ENCODE assay signal across 17 mouse cellular contexts in the genomic region with DNA sequence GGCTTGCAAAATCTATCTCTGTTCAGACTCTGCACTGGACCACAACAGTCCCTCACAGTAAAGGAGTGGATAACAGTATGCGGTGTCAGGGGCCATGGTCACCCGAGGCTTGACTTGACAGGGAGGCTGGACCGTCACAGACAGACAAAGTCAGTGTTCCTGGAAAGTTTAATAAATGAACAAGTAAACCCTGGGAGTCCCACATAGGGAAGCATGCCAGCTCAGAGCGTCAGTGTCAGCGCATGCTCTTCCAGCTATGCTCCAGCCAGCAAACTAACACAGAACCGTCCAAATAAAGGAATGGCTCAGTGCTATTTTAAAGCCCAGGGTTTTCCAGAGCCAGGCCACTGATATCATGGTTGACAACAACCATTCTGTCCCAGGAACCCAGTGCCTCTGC.
A peak's percentile ranks its signal among the peaks of the same experiment; 100 is the strongest.
DNase-seq lines count a peak whose midpoint lies in the region; ATAC-seq and TF ChIP-seq lines count a peak whose summit lies in the region.
"Had no signal": no experiment of that assay in that cellular context is flagged by ENCODE, and none has a peak within 500 bp of the region (broad histone marks: within the 10 kb centered on the region; RNA-seq: fewer than 3 reads in every experiment).

No protein-coding gene starts in this region.

- no peaks in the 10 kb centered on the region for H3K36me3 ChIP-seq in heart, embryonic 12.5 days
- H3K36me3 ChIP-seq in heart, adult 2 months (ENCODE audit: control insufficient read depth, insufficient read depth, low read length) = no peaks in the 10 kb centered on the region
- H3K36me3 ChIP-seq: G1E; hindbrain, embryonic 15.5 days had no signal

- H3K4me1 ChIP-seq in heart, embryonic 12.5 days (replicated peaks) = peaks cover 23% of the 10 kb centered on the region
- H3K4me1 ChIP-seq in heart, adult 2 months (ENCODE audit: control insufficient read depth, insufficient read depth, low read length) = peaks cover 4% of the 10 kb centered on the region; the same call in 1 of the 2 replicates
- H3K4me1 ChIP-seq: forebrain, embryonic 13.5 days; hindbrain, embryonic 15.5 days; limb, embryonic 15.5 days had no signal

- no peak overlapping the region for H3K9ac ChIP-seq in heart, embryonic 12.5 days
- H3K9ac ChIP-seq in heart, adult 2 months (ENCODE audit: low read depth, low read length) = no peak overlapping the region
- H3K9ac ChIP-seq: forebrain, embryonic 13.5 days; hindbrain, embryonic 15.5 days; limb, embryonic 15.5 days; liver, postnatal 0 days had no signal

- TF ChIP-seq POLR2A in heart, adult 2 months (IDR thresholded peaks at IDR 0.05; ENCODE audit: insufficient read depth, low read depth, low read length) = no peak

- no peak overlapping the region for H3K4me2 ChIP-seq in heart, embryonic 12.5 days
- H3K4me2 ChIP-seq: forebrain, embryonic 13.5 days; hindbrain, embryonic 15.5 days; limb, embryonic 15.5 days had no signal

- WGBS in heart, embryonic 12.5 days = 62% methylated on average over 6 of the region's 6 CpGs
- 51% methylated on average over 6 of the region's 6 CpGs for WGBS in heart, adult 2 months

- ATAC-seq in heart, embryonic 12.5 days (ENCODE audit: insufficient number of reproducible peaks, low FRiP score) = no peak
- ATAC-seq: forebrain, embryonic 13.5 days; intestine, embryonic 16.5 days; liver, postnatal 0 days had no signal

- H3K27ac ChIP-seq in heart, embryonic 12.5 days (ENCODE audit: poor library complexity, severe bottlenecking) = peak overlapping the region; percentile 19; the same call in 1 of the 2 replicates
- H3K27ac ChIP-seq in heart, adult 2 months = no peak overlapping the region
- H3K27ac ChIP-seq: forebrain, embryonic 13.5 days; hindbrain, embryonic 15.5 days; limb, embryonic 15.5 days had no signal

- no peaks in the 10 kb centered on the region for H3K79me2 ChIP-seq in heart, adult 2 months (replicated peaks; ENCODE audit: control insufficient read depth, insufficient read depth, low read length)

- no peak for TF ChIP-seq EP300 in heart, adult 2 months (IDR thresholded peaks at IDR 0.05; ENCODE audit: insufficient read depth, low read depth, low read length)

- no peak for TF ChIP-seq CTCF in heart, adult 2 months (IDR thresholded peaks at IDR 0.05)

- no peak overlapping the region for H3K4me3 ChIP-seq in heart, embryonic 12.5 days
- no peak overlapping the region for H3K4me3 ChIP-seq in heart, adult 2 months
- H3K4me3 ChIP-seq: forebrain, embryonic 13.5 days; hindbrain, embryonic 15.5 days; limb, embryonic 15.5 days had no signal

- H3K27me3 ChIP-seq in heart, embryonic 12.5 days (replicated peaks) = no peaks in the 10 kb centered on the region
- no peaks in the 10 kb centered on the region for H3K27me3 ChIP-seq in heart, adult 2 months (ENCODE audit: control insufficient read depth, insufficient read depth, low read length)
- H3K27me3 ChIP-seq: forebrain, embryonic 13.5 days; hindbrain, embryonic 15.5 days; limb, embryonic 15.5 days had no signal

- DNase-seq in heart, adult 2 months = no peak
- DNase-seq in kidney, adult 11 months = peak; percentile 15
- no peak for DNase-seq in kidney, postnatal 4 days
- peak; percentile 35 for DNase-seq in lung, postnatal 10 days
- DNase-seq in lung, adult 18-20 months = no peak
- peak; percentile 30 to 47 for DNase-seq in kidney, postnatal 25 days
- no peak for DNase-seq in retina, postnatal 1 day
- DNase-seq: adrenal gland, postnatal 14 days; cerebellum, adult 9-11 months; liver, postnatal 0 days; midbrain, embryonic 14.5 days had no signal

- 0 out of 2 replicates have a peak, but pooled peaks cover 2% of the 10 kb centered on the region for H3K9me3 ChIP-seq in heart, embryonic 12.5 days (replicated peaks)
- H3K9me3 ChIP-seq: forebrain, embryonic 13.5 days; hindbrain, embryonic 15.5 days; limb, embryonic 15.5 days had no signal

- intact Hi-C loops in heart, adult 2 months (cut with DNase I) = loop anchor here (5.0 kb wide), 1 partner anchor 81 kb away; no protein-coding TSS in a partner anchor

Comparison
In these comparisons a context has a peak if more than half of its experiments do, and no peak if none do; other contexts are left out.
1. DNase-seq: peak in kidney, adult 11 months (single experiment), lung, postnatal 10 days (single experiment) and kidney, postnatal 25 days (2 of 2); none in heart, adult 2 months (0 of 2), kidney, postnatal 4 days (0 of 2), lung, adult 18-20 months (0 of 2) and retina, postnatal 1 day (single experiment).